Mouse (Mus musculus): ENCODE measurements around the gene Magee1. TPM values are rescaled to one million over a fixed set of nuclear protein-coding genes. Genes with fewer than 3 reads are reported as not detected.

Magee1 gene
- 15.7 and 18.5 TPM in 2 replicates for polyA plus RNA-seq (2012; rRNA removed)

DNA sequence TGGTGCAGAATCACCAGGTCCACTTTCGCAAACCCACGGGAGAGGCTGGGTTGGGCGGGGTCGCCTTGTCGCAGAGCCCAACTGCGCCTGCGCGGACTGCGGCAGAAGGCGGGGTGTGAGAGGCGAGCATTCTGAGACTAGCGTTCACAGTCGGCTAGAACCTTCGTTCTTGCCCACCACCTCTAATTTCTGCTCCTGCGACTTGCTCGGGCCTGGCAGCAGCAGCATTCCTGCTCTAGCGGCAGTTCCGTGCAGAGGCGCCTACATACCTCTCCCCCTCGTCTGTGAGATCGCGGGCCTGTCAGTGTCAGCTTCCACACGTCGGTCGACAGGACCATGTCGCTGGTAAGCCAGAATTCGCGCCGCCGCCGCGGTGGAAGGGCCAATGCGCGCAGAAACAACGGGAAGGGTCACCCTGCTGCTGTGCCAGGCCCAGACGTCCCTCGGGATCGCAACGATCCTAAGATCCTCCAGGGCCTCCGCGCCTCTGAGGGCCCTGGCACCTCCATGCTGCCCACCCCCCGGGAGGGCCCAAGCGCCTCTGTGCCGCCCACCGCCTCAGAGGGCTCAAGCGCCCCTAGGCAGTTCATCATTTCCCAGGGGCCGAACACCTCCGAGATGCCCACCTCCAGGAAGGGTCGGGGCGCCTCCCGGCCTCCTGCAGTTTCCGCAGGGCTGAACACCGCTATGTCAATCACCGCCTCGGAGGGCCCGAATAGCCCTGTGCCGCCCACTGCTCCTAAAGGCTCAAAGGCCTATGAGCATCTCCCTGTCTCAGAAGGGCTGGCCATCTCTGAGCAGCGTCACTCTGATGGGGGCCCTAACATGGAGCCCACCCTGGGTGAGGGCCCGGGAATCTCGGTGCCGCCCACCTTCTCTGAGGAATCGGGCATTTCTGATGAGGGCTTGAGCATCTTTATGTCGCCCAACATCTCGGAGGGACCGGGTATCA, at the start of gene Magee1:
Gene Magee1, plus strand, starts transcription at position 104 of the 952 bp plus-strand sequence.

DNA sequence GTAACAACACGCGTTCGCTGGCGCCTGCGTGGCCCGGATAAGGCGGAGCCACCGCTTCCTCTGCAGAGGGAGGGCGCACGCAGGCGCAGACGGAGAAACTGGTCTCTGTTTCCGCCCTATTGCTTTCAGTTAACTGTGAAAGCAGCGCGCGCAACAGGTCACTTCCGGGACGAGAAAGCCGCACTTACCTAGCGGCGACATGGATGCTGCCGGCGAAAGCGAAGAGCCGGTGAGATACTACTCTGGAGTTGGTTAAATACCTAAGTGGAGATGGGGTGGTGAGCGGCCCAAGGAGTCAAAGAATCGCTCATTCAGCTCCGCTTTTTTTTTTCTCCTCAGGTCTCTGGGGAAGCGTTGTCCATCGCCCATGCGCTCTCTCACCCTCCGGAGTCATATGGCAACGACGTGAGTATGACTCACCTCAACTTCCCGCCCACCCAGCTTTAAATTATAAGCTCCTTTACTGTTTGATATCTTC, 40.5 kb upstream of the Magee1 start, which contains the start of gene Pbdc1:
Gene Pbdc1, plus strand, starts transcription at position 142 of the 478 bp plus-strand sequence.

Other genes with a start within 250 kb of the Magee1 start
- gene Pbdc1, start 40.6 kb upstream of the Magee1 start, polyA plus RNA-seq (2012; rRNA removed) = 5.1 and 9.0 TPM in 2 replicates